Comparison of ENCODE assay signal across 10 mouse cellular contexts in genomic region chr17:86447101-86447598, GRCm38 (mm10). TPM values are rescaled to one million over a fixed set of nuclear protein-coding genes. Genes with fewer than 3 reads are reported as not detected.
DNase-seq lines count a peak whose midpoint lies in the region; ATAC-seq and TF ChIP-seq lines count a peak whose summit lies in the region.
"Had no signal": no experiment of that assay in that cellular context is flagged by ENCODE, and none has a peak within 500 bp of the region (broad histone marks: within the 10 kb centered on the region; RNA-seq: fewer than 3 reads in every experiment).

No protein-coding gene starts in this region.

- H3K4me2 ChIP-seq in kidney, embryonic 16.5 days (replicated peaks; ENCODE audit: low read depth, low read length), result no peak overlapping the region

- H3K9ac ChIP-seq in kidney, embryonic 16.5 days (replicated peaks; ENCODE audit: low read length), result no peak overlapping the region
- peak overlapping the region; percentile 34 for H3K9ac ChIP-seq in MEL (ENCODE audit: control insufficient read depth, low read depth, low read length, poor library complexity, severe bottlenecking)

- TF ChIP-seq RAD21 in MEL (IDR thresholded peaks at IDR 0.05; ENCODE audit: low read depth, low read length), result no peak

- TF ChIP-seq POLR2A in MEL (IDR thresholded peaks at IDR 0.05; ENCODE audit: control insufficient read depth in 1 of 2, insufficient read depth in 1 of 2, low read depth in 1 of 2, low read length in 2 of 2, poor library complexity in 1 of 2), result peak in 1 of 2 experiments; percentile 24; a peak in 1 of 4 replicates

- 83% methylated on average over 4 of the region's 4 CpGs for WGBS in kidney, embryonic 16.5 days

- peak; percentile 78 to 84 for TF ChIP-seq EP300 in MEL (IDR thresholded peaks at IDR 0.05; ENCODE audit: low read depth in 1 of 2, low read length in 2 of 2)

- no peak for ATAC-seq in kidney, embryonic 16.5 days (ENCODE audit: low FRiP score, low TSS enrichment)
- peak; percentile 68 for ATAC-seq in granulocyte monocyte progenitor cell, adult 5-6 weeks (replicated peaks; ENCODE audit: poor library complexity, severe bottlenecking)
- ATAC-seq in monocyte, adult 5-6 weeks (replicated peaks; ENCODE audit: insufficient number of reproducible peaks, low FRiP score, low TSS enrichment, poor library complexity, severe bottlenecking), result peak; percentile 71
- ATAC-seq: forebrain, embryonic 16.5 days had no signal

- no peaks in the 10 kb centered on the region for H3K79me2 ChIP-seq in MEL (ENCODE audit: control insufficient read depth, insufficient read depth, low read length, poor library complexity)

- H3K27ac ChIP-seq in kidney, embryonic 16.5 days (ENCODE audit: low read length), result no peak overlapping the region
- H3K27ac ChIP-seq in MEL (ENCODE audit: control insufficient read depth, low read depth, low read length), result peak overlapping the region; percentile 54
- H3K27ac ChIP-seq: hindbrain, embryonic 10.5 days had no signal

- TF ChIP-seq CTCF in MEL (IDR thresholded peaks at IDR 0.05 in 2 of 3, conservative IDR thresholded peaks at IDR 0.05 in 1 of 3; ENCODE audit: control insufficient read depth in 1 of 3, insufficient read depth in 1 of 3, low read depth in 2 of 3, low read length in 3 of 3, poor library complexity in 1 of 3, severe bottlenecking in 1 of 3), result no peak

- H3K36me3 ChIP-seq in kidney, embryonic 16.5 days (ENCODE audit: insufficient read depth, low read length), result no peaks in the 10 kb centered on the region
- peaks cover 0 to 14% of the 10 kb centered on the region in 2 experiments; a peak in 2 of 4 replicates for H3K36me3 ChIP-seq in MEL (ENCODE audit: control insufficient read depth in 1 of 2, insufficient read depth in 2 of 2, low read length in 2 of 2)
- H3K36me3 ChIP-seq: hindbrain, embryonic 10.5 days had no signal

- H3K27me3 ChIP-seq in kidney, embryonic 16.5 days (ENCODE audit: insufficient read depth, low read length), result no peaks in the 10 kb centered on the region
- no peaks in the 10 kb centered on the region for H3K27me3 ChIP-seq in MEL (ENCODE audit: control insufficient read depth in 1 of 2, insufficient read depth in 2 of 2, low read length in 2 of 2)

- H3K4me1 ChIP-seq in kidney, embryonic 16.5 days (ENCODE audit: insufficient read depth, low read length), result peaks cover 13% of the 10 kb centered on the region
- peaks cover 25 to 30% of the 10 kb centered on the region in 2 experiments for H3K4me1 ChIP-seq in MEL (ENCODE audit: control insufficient read depth in 1 of 2, insufficient read depth in 2 of 2, low read length in 2 of 2)

- H3K9me3 ChIP-seq in kidney, embryonic 16.5 days (ENCODE audit: low read length), result peaks cover 7% of the 10 kb centered on the region; the same call in 1 of the 2 replicates
- no peaks in the 10 kb centered on the region for H3K9me3 ChIP-seq in MEL (replicated peaks; ENCODE audit: insufficient read depth, low read length)
- H3K9me3 ChIP-seq: hindbrain, embryonic 10.5 days had no signal

- DNase-seq in kidney, adult 8-10 months, result peak; percentile 45 to 70
- peak; percentile 87 for DNase-seq in MEL (ENCODE audit: low read depth, low spot score)
- DNase-seq in cerebellum, postnatal 25 days, result no peak
- DNase-seq in cerebellum, adult 8-10 months, result no peak

- H3K4me3 ChIP-seq in kidney, embryonic 16.5 days (ENCODE audit: low read length), result no peak overlapping the region
- H3K4me3 ChIP-seq in MEL (ENCODE audit: control insufficient read depth in 1 of 2, insufficient read depth in 1 of 2, low read depth in 2 of 2, low read length in 2 of 2), result no peak overlapping the region
- H3K4me3 ChIP-seq: hindbrain, embryonic 10.5 days had no signal

TF ChIP-seq in MEL, 35 proteins besides CTCF, POLR2A, EP300 and RAD21:
- TF ChIP-seq ZC3H11A (IDR thresholded peaks at IDR 0.05; ENCODE audit: low read depth, low read length), result no peak
- TF ChIP-seq ZKSCAN1 (IDR thresholded peaks at IDR 0.05; ENCODE audit: low read depth, low read length), result no peak
- TF ChIP-seq MXI1 (IDR thresholded peaks at IDR 0.05; ENCODE audit: low read depth, low read length), result peak; percentile 85
- TF ChIP-seq ZMIZ1 (IDR thresholded peaks at IDR 0.05; ENCODE audit: low read depth, low read length), result no peak
- TF ChIP-seq E2F4 (IDR thresholded peaks at IDR 0.05; ENCODE audit: borderline replicate concordance, low read depth, low read length), result no peak
- no peak for TF ChIP-seq CHD2 (IDR thresholded peaks at IDR 0.05; ENCODE audit: low read length)
- TF ChIP-seq GATA1 (IDR thresholded peaks at IDR 0.05; ENCODE audit: low read depth, low read length), result no peak
- 0 out of 2 replicates have a peak, but pooled peaks have one; percentile 31 for TF ChIP-seq TBP (IDR thresholded peaks at IDR 0.05; ENCODE audit: low read depth, low read length)
- TF ChIP-seq TCF12 (IDR thresholded peaks at IDR 0.05; ENCODE audit: low read depth, low read length), result 0 out of 2 replicates have a peak, but pooled peaks have one; percentile 51
- TF ChIP-seq MAFK (IDR thresholded peaks at IDR 0.05; ENCODE audit: borderline replicate concordance, low read depth, low read length), result no peak
- TF ChIP-seq NRF1 (IDR thresholded peaks at IDR 0.05; ENCODE audit: insufficient read depth, low read depth, low read length, poor library complexity, severe bottlenecking), result no peak
- peak; percentile 99 for TF ChIP-seq MYC (IDR thresholded peaks at IDR 0.05; ENCODE audit: low read depth, low read length)
- peak; percentile 90 for TF ChIP-seq USF1 (IDR thresholded peaks at IDR 0.05; ENCODE audit: low read depth, low read length)
- TF ChIP-seq ZNF384 (IDR thresholded peaks at IDR 0.05; ENCODE audit: low read depth, low read length), result peak; percentile 96
- no peak for TF ChIP-seq MYB (IDR thresholded peaks at IDR 0.05; ENCODE audit: low read depth, low read length)
- TF ChIP-seq SIN3A (IDR thresholded peaks at IDR 0.05; ENCODE audit: low read length), result peak; percentile 84
- no peak for TF ChIP-seq POLR2AphosphoS2 (IDR thresholded peaks at IDR 0.05; ENCODE audit: low read length)
- TF ChIP-seq TAL1 (IDR thresholded peaks at IDR 0.05; ENCODE audit: low read length), result no peak
- TF ChIP-seq USF2 (IDR thresholded peaks at IDR 0.05; ENCODE audit: borderline replicate concordance in 1 of 2, insufficient read depth in 1 of 2, low read depth in 1 of 2, low read length in 2 of 2), result peak in 1 of 2 experiments; percentile 60; a peak in 1 of 4 replicates
- TF ChIP-seq MAX (IDR thresholded peaks at IDR 0.05; ENCODE audit: low read length), result peak; percentile 96
- TF ChIP-seq BHLHE40 (IDR thresholded peaks at IDR 0.05; ENCODE audit: borderline replicate concordance, low read depth, low read length), result peak; percentile 98
- no peak for TF ChIP-seq UBTF (IDR thresholded peaks at IDR 0.05; ENCODE audit: borderline replicate concordance, insufficient read depth, low read depth, low read length)
- no peak for TF ChIP-seq MEF2A (IDR thresholded peaks at IDR 0.05; ENCODE audit: extremely low read depth, insufficient replicate concordance, low read depth, low read length, poor library complexity, severe bottlenecking)
- TF ChIP-seq CHD1 (IDR thresholded peaks at IDR 0.05; ENCODE audit: low read depth, low read length), result no peak
- TF ChIP-seq HCFC1 (IDR thresholded peaks at IDR 0.05; ENCODE audit: low read depth, low read length), result 0 out of 2 replicates have a peak, but pooled peaks have one; percentile 20
- no peak for TF ChIP-seq JUND (IDR thresholded peaks at IDR 0.05; ENCODE audit: low read depth, low read length)
- TF ChIP-seq MAZ (IDR thresholded peaks at IDR 0.05; ENCODE audit: low read depth, low read length), result no peak
- no peak for TF ChIP-seq POLR2AphosphoS5 (IDR thresholded peaks at IDR 0.05; ENCODE audit: borderline replicate concordance, low read depth, low read length)
- no peak; the same call in 1 of the 2 replicates for TF ChIP-seq KAT2A (conservative IDR thresholded peaks at IDR 0.05; ENCODE audit: low read depth, low read length)
- TF ChIP-seq RCOR1 (IDR thresholded peaks at IDR 0.05; ENCODE audit: low read depth, low read length), result peak; percentile 68
- TF ChIP-seq NELFE (IDR thresholded peaks at IDR 0.05; ENCODE audit: low read depth, low read length), result no peak
- TF ChIP-seq GABPA (IDR thresholded peaks at IDR 0.05; ENCODE audit: low read depth, low read length), result no peak
- TF ChIP-seq ETS1 (IDR thresholded peaks at IDR 0.05; ENCODE audit: low read depth, low read length), result peak; percentile 84
- peak; percentile 64 for TF ChIP-seq ELF1 (IDR thresholded peaks at IDR 0.05; ENCODE audit: low read depth, low read length)
- no peak for TF ChIP-seq SMC3 (IDR thresholded peaks at IDR 0.05; ENCODE audit: low read depth, low read length)

RNA-seq across cellular contexts. Expression of gene Gm10309, which starts 57.9 kb away (rescaled TPM):
- 0.25 and 0.50 TPM in 2 replicates for polyA plus RNA-seq in kidney, embryonic 16.5 days (2015; fragmentation: Nextera tagmentation; extraction: Ambion mirVana)
- 0.10 TPM in 1 of 2 replicates, not detected in the other for total RNA-seq in MEL (2012; rRNA removed)
- under 1 TPM in 1 of 2 experiments, not detected in 1; 0.06 TPM for polyA plus RNA-seq in MEL (2012; ENCODE audit: insufficient read depth in 1 of 2, insufficient read length in 2 of 2, low read depth in 1 of 2, low replicate concordance in 2 of 2, missing spikeins in 1 of 2)
- total RNA-seq in granulocyte monocyte progenitor cell, adult 5-6 weeks (2014; fragmentation: Nextera tagmentation), result not detected in 2 replicates
- not detected in 2 replicates for total RNA-seq in granulocyte monocyte progenitor cell, adult 5-6 weeks (2017)
- total RNA-seq in monocyte, adult 5-6 weeks (2017), result not detected in 3 replicates
- total RNA-seq: left cerebral cortex, adult 8-10 months had no signal

Comparison
In these comparisons a context has a peak if more than half of its experiments do, and no peak if none do; other contexts are left out.
1. DNase-seq: peak in kidney, adult 8-10 months (2 of 2) and MEL (single experiment); none in cerebellum, postnatal 25 days (0 of 2) and cerebellum, adult 8-10 months (single experiment).